1 mouse cellular context compared by ENCODE assay signal in the genomic region with DNA sequence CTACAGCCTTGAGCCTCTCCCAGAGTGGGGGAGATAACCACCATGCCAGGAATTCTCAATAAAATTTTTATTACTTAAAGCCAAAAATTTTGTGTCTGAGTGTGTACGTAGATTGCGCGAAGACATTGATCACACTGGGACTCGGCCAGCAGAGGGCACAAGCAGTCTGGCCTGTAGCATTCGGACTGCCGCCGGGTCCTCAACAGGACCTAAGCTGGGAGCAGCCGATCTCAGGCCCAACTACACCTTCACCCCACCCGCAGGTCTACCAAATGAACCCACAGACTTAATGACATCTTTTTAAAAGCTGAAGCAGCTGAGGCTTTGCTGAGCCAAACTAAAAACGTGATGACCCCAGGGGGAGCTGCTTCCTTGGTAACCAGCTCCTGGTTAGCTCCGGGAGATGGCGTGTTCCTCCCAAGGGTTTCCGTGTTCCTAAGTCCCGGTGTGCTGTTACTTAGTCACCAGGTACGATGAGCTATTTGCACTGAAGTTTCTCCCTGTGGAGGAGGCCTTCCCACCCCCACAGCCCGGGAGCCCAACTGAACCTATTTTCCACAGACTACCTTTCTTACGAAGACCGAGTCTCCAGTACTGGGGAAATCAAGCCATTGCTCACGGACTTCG.
TF ChIP-seq lines count a peak whose summit lies in the region.

No protein-coding gene starts in this region.

TF ChIP-seq in ES-E14, 5 proteins besides CTCF, POLR2A, EP300 and RAD21 (continued from another document):
- TF ChIP-seq ZC3H11A (IDR thresholded peaks at IDR 0.05; ENCODE audit: borderline replicate concordance, low read depth, low read length) = peak; percentile 22; the same call in 1 of the 2 replicates
